ENCODE assay signal across 18 mouse cellular contexts in genomic region chr3:138499854-138500740, GRCm38 (mm10). TPM values are rescaled to one million over a fixed set of nuclear protein-coding genes. Genes with fewer than 3 reads are reported as not detected.
A peak's percentile ranks its signal among the peaks of the same experiment; 100 is the strongest.
DNase-seq lines count a peak whose midpoint lies in the region; ATAC-seq lines count a peak whose summit lies in the region.
"Had no signal": no experiment of that assay in that cellular context is flagged by ENCODE, and none has a peak within 500 bp of the region (broad histone marks: within the 10 kb centered on the region; RNA-seq: fewer than 3 reads in every experiment).

No protein-coding gene starts in this region.

- no peaks in the 10 kb centered on the region for H3K36me3 ChIP-seq in hindbrain, embryonic 11.5 days (ENCODE audit: control insufficient read depth, insufficient read depth, low read length)
- no peaks in the 10 kb centered on the region for H3K36me3 ChIP-seq in midbrain, embryonic 12.5 days
- H3K36me3 ChIP-seq in neural tube, embryonic 13.5 days, result no peaks in the 10 kb centered on the region
- H3K36me3 ChIP-seq: embryonic facial prominence, embryonic 13.5 days; forebrain, embryonic 10.5 days; heart, embryonic 13.5 days; limb, embryonic 12.5 days; liver, embryonic 15.5 days had no signal

- no peak overlapping the region for H3K9ac ChIP-seq in hindbrain, embryonic 11.5 days (ENCODE audit: low read depth, low read length)
- H3K9ac ChIP-seq in midbrain, embryonic 12.5 days (replicated peaks), result no peak overlapping the region
- peak overlapping the region; percentile 41; the same call in 1 of the 2 replicates for H3K9ac ChIP-seq in neural tube, embryonic 13.5 days
- H3K9ac ChIP-seq: embryonic facial prominence, embryonic 13.5 days; heart, embryonic 13.5 days; limb, embryonic 12.5 days; liver, embryonic 15.5 days had no signal

- H3K27ac ChIP-seq in hindbrain, embryonic 11.5 days (ENCODE audit: low read depth, low read length), result peak overlapping the region; percentile 51
- H3K27ac ChIP-seq in midbrain, embryonic 12.5 days (replicated peaks), result peak overlapping the region; percentile 46; the same call in 1 of the 2 replicates
- H3K27ac ChIP-seq in neural tube, embryonic 13.5 days (replicated peaks), result no peak overlapping the region
- H3K27ac ChIP-seq: embryonic facial prominence, embryonic 13.5 days; forebrain, embryonic 10.5 days; heart, embryonic 13.5 days; left cerebral cortex, adult 2 months; limb, embryonic 12.5 days; liver, embryonic 15.5 days had no signal

- 20% methylated on average over 15 of the region's 15 CpGs for WGBS in hindbrain, embryonic 11.5 days
- WGBS in midbrain, embryonic 12.5 days, result 20% methylated on average over 15 of the region's 15 CpGs
- WGBS in neural tube, embryonic 13.5 days, result 10% methylated on average over 15 of the region's 15 CpGs

- H3K27me3 ChIP-seq in hindbrain, embryonic 11.5 days (ENCODE audit: control insufficient read depth, insufficient read depth, low read length), result no peaks in the 10 kb centered on the region
- no peaks in the 10 kb centered on the region for H3K27me3 ChIP-seq in midbrain, embryonic 12.5 days
- H3K27me3 ChIP-seq in neural tube, embryonic 13.5 days, result no peaks in the 10 kb centered on the region
- H3K27me3 ChIP-seq: embryonic facial prominence, embryonic 13.5 days; limb, embryonic 12.5 days; liver, embryonic 15.5 days had no signal

- no peaks in the 10 kb centered on the region for H3K4me1 ChIP-seq in hindbrain, embryonic 11.5 days (replicated peaks; ENCODE audit: control insufficient read depth, insufficient read depth, low read length)
- H3K4me1 ChIP-seq in midbrain, embryonic 12.5 days, result peaks cover 19% of the 10 kb centered on the region; the same call in 1 of the 2 replicates
- peaks cover 16% of the 10 kb centered on the region for H3K4me1 ChIP-seq in neural tube, embryonic 13.5 days (replicated peaks)
- H3K4me1 ChIP-seq: embryonic facial prominence, embryonic 13.5 days; limb, embryonic 12.5 days had no signal

- peak; percentile 90 for ATAC-seq in hindbrain, embryonic 11.5 days (ENCODE audit: low FRiP score)
- ATAC-seq in midbrain, embryonic 12.5 days (ENCODE audit: low FRiP score, low read depth), result peak; percentile 71
- peak; percentile 76 for ATAC-seq in neural tube, embryonic 13.5 days (ENCODE audit: low read depth)

- no peak overlapping the region for H3K4me2 ChIP-seq in hindbrain, embryonic 11.5 days (replicated peaks; ENCODE audit: low read depth, low read length)
- peak overlapping the region; percentile 30 for H3K4me2 ChIP-seq in midbrain, embryonic 12.5 days (replicated peaks)
- peak overlapping the region; percentile 36 for H3K4me2 ChIP-seq in neural tube, embryonic 13.5 days
- H3K4me2 ChIP-seq: embryonic facial prominence, embryonic 13.5 days; heart, embryonic 13.5 days; limb, embryonic 12.5 days; liver, embryonic 15.5 days had no signal

- H3K4me3 ChIP-seq in hindbrain, embryonic 11.5 days (ENCODE audit: low read depth, low read length), result no peak overlapping the region
- H3K4me3 ChIP-seq in midbrain, embryonic 12.5 days, result no peak overlapping the region
- no peak overlapping the region for H3K4me3 ChIP-seq in neural tube, embryonic 13.5 days
- H3K4me3 ChIP-seq: embryonic facial prominence, embryonic 13.5 days; forebrain, embryonic 10.5 days; heart, embryonic 13.5 days; left cerebral cortex, adult 2 months; limb, embryonic 12.5 days; liver, embryonic 15.5 days had no signal

- no peaks in the 10 kb centered on the region for H3K9me3 ChIP-seq in hindbrain, embryonic 11.5 days (ENCODE audit: control insufficient read depth, low read length)
- H3K9me3 ChIP-seq in midbrain, embryonic 12.5 days, result no peaks in the 10 kb centered on the region
- no peaks in the 10 kb centered on the region for H3K9me3 ChIP-seq in neural tube, embryonic 13.5 days
- H3K9me3 ChIP-seq: embryonic facial prominence, embryonic 13.5 days; forebrain, embryonic 10.5 days; heart, embryonic 13.5 days; liver, embryonic 15.5 days had no signal

- peak; percentile 89 for DNase-seq in embryo, embryonic 10 days (ENCODE audit: low spot score)
- DNase-seq in hindbrain, embryonic 11.5 days (ENCODE audit: low spot score), result peak; percentile 81
- DNase-seq in frontal cortex, postnatal 14 days (ENCODE audit: low spot score in 2 of 2), result no peak
- no peak for DNase-seq in thymus, postnatal 25 days
- no peak for DNase-seq in layer of hippocampus, postnatal 25 days (ENCODE audit: extremely low spot score in 1 of 2, low spot score in 1 of 2)
- DNase-seq in lung, postnatal 25 days (ENCODE audit: low spot score), result no peak
- DNase-seq: adrenal gland, adult 2 months; cerebellum, adult 8-10 months; kidney, adult 9 months; lung, postnatal 4 days had no signal

RNA-seq across cellular contexts. Expression of gene Metap1, which starts 10.8 kb away (rescaled TPM):
- 60.3 and 64.6 TPM in 2 replicates for polyA plus RNA-seq in hindbrain, embryonic 11.5 days (2014; fragmentation: Nextera tagmentation; extraction: Ambion mirVana)
- 42.8 and 44.2 TPM in 2 replicates for polyA plus RNA-seq in midbrain, embryonic 12.5 days (2016; fragmentation: Nextera tagmentation; extraction: Ambion mirVana)
- polyA plus RNA-seq in neural tube, embryonic 13.5 days (2015; fragmentation: Nextera tagmentation; extraction: Ambion mirVana), result 46.1 and 53.1 TPM in 2 replicates
- 10 to 100 TPM; 41.9 to 44.4 TPM for total RNA-seq in layer of hippocampus, postnatal 25 days (2021)

RNA-seq across cellular contexts. Expression of gene Eif4e, which starts 25.9 kb away (rescaled TPM):
- 401 and 469 TPM in 2 replicates for polyA plus RNA-seq in hindbrain, embryonic 11.5 days (2014; fragmentation: Nextera tagmentation; extraction: Ambion mirVana)
- polyA plus RNA-seq in midbrain, embryonic 12.5 days (2016; fragmentation: Nextera tagmentation; extraction: Ambion mirVana), result 348 and 357 TPM in 2 replicates
- polyA plus RNA-seq in neural tube, embryonic 13.5 days (2015; fragmentation: Nextera tagmentation; extraction: Ambion mirVana), result 300 and 384 TPM in 2 replicates
- total RNA-seq in layer of hippocampus, postnatal 25 days (2021), result 100 to 1,000 TPM; 164 to 177 TPM

RNA-seq across cellular contexts. Expression of gene Adh5, which starts 57.2 kb away (rescaled TPM):
- 270 and 272 TPM in 2 replicates for polyA plus RNA-seq in hindbrain, embryonic 11.5 days (2014; fragmentation: Nextera tagmentation; extraction: Ambion mirVana)
- 244 and 245 TPM in 2 replicates for polyA plus RNA-seq in midbrain, embryonic 12.5 days (2016; fragmentation: Nextera tagmentation; extraction: Ambion mirVana)
- 218 and 255 TPM in 2 replicates for polyA plus RNA-seq in neural tube, embryonic 13.5 days (2015; fragmentation: Nextera tagmentation; extraction: Ambion mirVana)
- 10 to 100 TPM; 71.0 to 76.7 TPM for total RNA-seq in layer of hippocampus, postnatal 25 days (2021)

Comparison
In these comparisons a context has a peak if more than half of its experiments do, and no peak if none do; other contexts are left out.
1. DNase-seq: peak in embryo, embryonic 10 days (single experiment) and hindbrain, embryonic 11.5 days (single experiment); none in frontal cortex, postnatal 14 days (0 of 2), thymus, postnatal 25 days (single experiment), layer of hippocampus, postnatal 25 days (0 of 2) and lung, postnatal 25 days (single experiment).
2. Peak in every context shown above with its lines, with median percentiles within 50 percentile points of each other: ATAC-seq.